Mouse (Mus musculus): ENCODE results near the gene Coq9.

Coq9 gene

DNA sequence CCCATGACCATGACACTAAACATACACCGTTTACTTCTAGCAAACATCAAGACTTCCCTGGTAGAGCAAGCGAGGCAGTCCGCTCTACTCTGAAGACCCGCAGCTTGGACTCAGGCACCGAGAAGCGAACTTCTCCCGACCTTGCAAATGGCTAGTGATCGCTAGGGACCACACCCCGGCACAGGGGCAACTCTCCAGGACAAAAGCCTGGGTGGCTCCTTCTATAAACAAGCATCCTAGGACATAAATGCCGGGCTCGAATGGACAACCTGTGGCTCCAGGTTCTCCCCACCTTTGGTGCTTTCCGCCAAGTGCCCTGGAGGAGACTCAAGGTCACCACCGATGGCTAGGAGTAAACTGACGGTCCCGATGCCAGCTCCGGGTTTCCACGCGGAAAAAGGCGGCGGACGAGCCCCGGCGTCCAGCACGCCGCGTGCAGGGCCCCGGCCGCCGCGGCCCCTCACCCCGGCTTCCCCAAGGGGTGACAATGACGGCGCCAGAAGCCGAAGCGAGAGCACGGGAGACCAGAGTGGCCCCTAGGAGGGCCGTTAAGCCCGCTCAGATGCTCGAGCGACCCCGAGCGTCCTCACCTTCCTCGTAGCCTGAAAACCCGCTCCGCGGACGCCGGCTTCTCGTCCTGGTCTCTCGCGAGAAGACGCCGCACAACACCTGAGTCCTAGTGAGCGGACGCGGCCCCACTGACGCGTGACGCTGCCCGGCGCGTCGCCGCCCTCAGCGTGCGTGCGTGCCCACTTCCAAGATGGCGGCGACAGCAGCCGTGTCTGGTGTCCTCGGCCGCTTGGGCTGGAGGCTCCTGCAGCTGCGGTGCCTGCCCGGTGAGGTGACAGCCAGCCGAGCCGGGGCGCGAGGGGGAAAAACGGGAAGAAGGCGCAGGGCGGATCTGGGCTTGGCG, at the start of gene Coq9, which contains the start of gene Ciapin1:
Coq9 (plus strand) TSS at position 660 of the 913 bp plus-strand sequence.
Ciapin1 (minus strand) TSS at position 697 of the 913 bp plus-strand sequence.
- peak; percentile 87 for DNase-seq (ENCODE audit: low read depth, low spot score)

DNA sequence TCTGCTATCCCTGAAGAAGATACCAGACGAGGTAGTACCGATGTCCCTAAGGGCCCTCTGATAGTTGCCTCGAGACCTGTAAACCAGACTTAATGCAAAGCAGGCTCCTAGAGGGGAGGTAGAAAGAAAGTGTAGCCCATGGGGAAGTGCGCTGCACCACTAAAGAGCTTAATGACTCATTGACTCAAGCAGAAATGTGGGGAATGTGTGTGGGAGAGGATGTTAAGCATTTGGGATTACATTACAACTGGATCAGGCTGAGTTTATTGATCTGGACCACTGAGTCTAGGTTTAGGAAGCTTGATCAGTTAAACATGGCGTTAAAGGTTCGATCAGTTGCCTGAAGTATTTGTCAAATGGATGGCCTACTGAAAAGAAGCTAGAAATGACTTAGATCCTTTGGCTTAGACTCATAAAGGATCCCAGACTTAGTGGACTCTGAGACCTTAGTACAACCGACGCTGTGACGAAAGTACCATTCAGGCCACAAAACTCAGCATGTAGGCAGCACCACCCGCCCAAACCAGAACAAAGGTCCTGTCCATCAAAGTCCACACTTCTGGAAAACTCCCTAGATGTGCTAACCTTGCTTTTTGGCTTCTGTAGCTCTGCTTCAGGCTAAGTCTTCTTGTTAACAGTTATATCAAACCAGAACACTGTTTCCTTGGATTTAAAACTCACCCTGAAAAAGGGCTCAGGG, 48.7 kb upstream of the Coq9 start:
- no peak for DNase-seq (ENCODE audit: low read depth, low spot score)

GRCm38 (mm10) chr8:94794368-94794767, 43.8 kb upstream of the Coq9 start:
- DNase-seq (ENCODE audit: low read depth, low spot score), result no peak

GRCm38 (mm10) chr8:94794782-94795181, 43.3 kb upstream of the Coq9 start:
- no peak for DNase-seq (ENCODE audit: low read depth, low spot score)

DNA sequence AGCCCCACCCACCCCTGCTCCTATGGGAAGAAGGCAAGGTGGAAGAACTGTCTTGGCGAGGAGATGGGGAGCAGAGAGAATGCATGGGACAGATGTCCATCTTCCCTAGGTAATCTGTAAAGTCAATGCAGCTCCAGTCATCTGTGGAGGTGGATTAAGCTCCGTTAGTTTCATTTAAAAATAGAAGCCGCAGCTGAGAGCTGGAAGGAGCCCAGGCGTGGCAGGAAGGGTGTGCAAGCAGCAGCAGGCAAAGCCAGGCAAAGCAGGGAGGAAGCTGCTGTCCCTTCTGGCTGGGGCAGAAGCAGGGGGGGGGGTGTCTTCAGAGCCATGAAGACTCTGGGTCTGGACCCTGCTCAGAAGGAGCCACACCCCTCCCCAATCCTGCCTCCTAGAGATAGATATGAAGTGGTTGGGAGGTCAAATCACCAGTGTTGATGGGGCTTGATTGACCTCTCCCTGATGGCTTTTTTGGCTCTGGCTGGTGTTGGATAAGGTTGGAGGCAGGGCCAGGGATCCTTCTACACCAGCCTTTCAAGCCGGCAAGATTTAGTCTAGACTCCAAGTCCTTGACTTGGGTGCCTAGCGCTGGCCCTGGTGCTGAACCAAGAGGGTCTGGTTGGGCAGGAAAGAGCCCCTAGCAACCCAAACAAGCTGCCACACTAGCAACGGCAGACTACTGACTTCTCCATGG, 37.7 kb upstream of the Coq9 start:
- no peak for DNase-seq (ENCODE audit: low read depth, low spot score)

- no peak for DNase-seq (ENCODE audit: low read depth, low spot score)
Observed at GRCm38 (mm10) chr8:94801293-94802095, 36.6 kb upstream of the Coq9 start.

- no peak for DNase-seq (ENCODE audit: low read depth, low spot score)
Observed at GRCm38 (mm10) chr8:94802375-94802774, 35.7 kb upstream of the Coq9 start.

GRCm38 (mm10) chr8:94803551-94803950, 34.6 kb upstream of the Coq9 start:
- no peak for DNase-seq (ENCODE audit: low read depth, low spot score)

- DNase-seq (ENCODE audit: low read depth, low spot score), result no peak
Observed at GRCm38 (mm10) chr8:94804546-94805340, 33.4 kb upstream of the Coq9 start.

GRCm38 (mm10) chr8:94805811-94806210, 32.3 kb upstream of the Coq9 start:
- no peak for DNase-seq (ENCODE audit: low read depth, low spot score)

DNA sequence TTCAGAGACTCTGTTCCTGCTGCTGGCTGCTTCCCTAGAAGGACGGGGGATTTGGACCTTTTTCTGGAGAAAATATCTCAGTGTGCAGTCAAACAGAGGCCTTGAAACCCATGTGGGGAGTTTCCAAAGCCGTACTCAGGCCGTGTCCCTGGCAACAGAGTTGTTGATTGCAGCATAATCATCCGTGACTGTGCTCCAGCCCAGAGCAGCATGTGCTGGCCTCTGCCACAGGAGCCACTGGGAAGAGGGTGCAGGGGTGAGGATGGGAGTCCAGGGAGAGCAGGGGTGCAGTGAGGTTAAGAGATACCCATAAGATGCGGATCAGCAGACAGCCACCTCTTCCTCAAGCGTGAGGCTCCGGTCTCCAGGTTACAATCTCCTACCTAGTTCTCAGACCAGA, 30.6 kb upstream of the Coq9 start:
- DNase-seq (ENCODE audit: low read depth, low spot score), result no peak

GRCm38 (mm10) chr8:94808372-94808771, 29.7 kb upstream of the Coq9 start:
- no peak for DNase-seq (ENCODE audit: low read depth, low spot score)

DNA sequence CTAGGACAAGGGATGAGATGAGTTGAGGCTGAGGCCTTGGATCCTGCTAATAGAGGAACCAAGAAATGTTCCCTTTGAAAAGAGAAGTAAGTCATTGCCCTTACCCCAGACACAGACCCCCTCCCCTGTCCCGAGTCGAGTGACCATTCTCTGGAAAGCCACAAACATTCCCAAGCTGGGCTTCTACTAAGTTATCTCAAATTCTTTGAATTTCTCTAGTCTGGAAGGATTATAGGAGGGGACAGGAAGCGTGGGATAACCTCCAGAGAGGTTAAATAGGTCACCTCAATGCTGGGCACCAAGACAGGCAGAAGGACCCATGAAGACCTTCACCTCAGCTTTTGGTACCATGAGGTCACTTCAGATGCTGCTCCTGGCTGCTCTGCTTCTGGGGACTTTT, 28.0 kb upstream of the Coq9 start, which contains the start of gene Ccl17:
Ccl17 (plus strand) TSS at position 301 of the 400 bp plus-strand sequence.
- DNase-seq (ENCODE audit: low read depth, low spot score), result no peak

- DNase-seq (ENCODE audit: low read depth, low spot score), result no peak
Observed at GRCm38 (mm10) chr8:94810855-94811254, 27.3 kb upstream of the Coq9 start.

GRCm38 (mm10) chr8:94811654-94812053, 26.5 kb upstream of the Coq9 start:
- DNase-seq (ENCODE audit: low read depth, low spot score), result no peak

GRCm38 (mm10) chr8:94812645-94813098, 25.4 kb upstream of the Coq9 start:
- DNase-seq (ENCODE audit: low read depth, low spot score), result peak; percentile 73

DNA sequence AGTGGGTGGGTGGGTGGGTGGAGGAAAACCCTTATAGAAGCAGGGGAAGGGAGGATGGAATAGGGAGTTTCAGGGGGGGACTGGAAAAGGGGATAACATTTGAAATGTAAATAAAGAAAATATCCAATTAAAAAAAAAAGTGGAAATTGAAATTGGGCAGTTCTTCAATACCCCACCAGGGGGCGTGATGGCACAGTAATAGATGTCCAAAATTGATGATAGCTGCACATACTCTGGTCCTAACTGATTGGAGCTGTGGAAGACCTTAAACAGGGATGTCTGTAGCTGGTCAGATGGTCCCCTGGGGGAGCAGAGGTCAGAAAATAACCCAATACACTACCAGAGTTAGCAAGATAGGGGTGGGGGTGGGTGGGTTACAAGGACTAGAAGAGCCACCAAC, 23.6 kb upstream of the Coq9 start:
- no peak for DNase-seq (ENCODE audit: low read depth, low spot score)

GRCm38 (mm10) chr8:94817933-94818332, 20.2 kb upstream of the Coq9 start:
- DNase-seq (ENCODE audit: low read depth, low spot score), result no peak

DNA sequence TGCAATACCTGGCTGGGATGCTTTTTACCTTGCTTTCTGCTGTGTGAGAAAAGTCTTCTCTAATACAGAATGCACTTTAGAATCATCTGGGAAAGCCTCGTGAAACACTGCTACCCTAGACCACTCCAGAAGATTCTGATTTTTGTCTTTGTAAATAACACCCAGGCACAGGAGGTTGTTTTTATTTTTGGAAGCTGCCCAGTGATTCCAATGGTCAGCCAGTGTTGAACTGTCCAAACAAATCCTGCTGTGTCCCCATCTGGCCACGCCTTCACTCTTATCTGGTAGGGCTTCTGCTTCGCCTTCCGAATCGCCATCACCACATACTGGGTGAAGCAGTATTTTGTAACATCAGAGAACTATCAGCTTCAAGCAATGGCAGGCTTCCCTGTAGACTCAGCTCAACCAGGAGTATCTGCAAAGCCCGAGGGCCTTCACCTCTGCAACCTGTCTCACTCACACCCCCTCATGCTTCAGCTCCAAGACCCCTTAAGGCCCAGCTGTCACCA, 18.4 kb upstream of the Coq9 start:
- no peak for DNase-seq (ENCODE audit: low read depth, low spot score)

DNA sequence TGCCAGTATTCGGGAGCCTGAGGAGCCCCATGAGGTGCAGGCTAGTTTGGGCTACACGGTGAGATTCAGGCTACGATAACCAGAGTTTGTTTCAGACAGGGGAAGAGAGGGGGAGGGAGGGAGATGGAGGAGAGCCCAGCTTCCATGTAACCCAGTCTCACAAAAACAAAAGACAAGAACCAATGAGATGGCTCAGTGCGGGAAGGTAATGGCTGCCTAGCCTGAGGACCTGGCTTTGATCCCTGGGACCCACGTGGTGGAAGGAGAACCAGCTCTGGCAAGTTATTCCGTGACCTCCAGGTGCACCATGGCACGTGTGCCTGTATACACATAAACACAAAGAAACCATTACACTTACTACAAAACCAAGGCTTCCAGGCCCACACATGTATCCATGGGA, 17.6 kb upstream of the Coq9 start:
- no peak for DNase-seq (ENCODE audit: low read depth, low spot score)

Data from retina, adult 2 months (tissue).